Mouse (Mus musculus): ENCODE measurements around the gene Syt3. TPM values are rescaled to one million over a fixed set of nuclear protein-coding genes. Genes with fewer than 3 reads are reported as not detected.

The Syt3 gene
- polyA plus RNA-seq (2015; fragmentation: Nextera tagmentation; extraction: Ambion mirVana) = 74.8 and 75.6 TPM in 2 replicates

GRCm38 (mm10) chr7:44383980-44384715 lies at the start of gene Syt3:
Gene Syt3 (plus strand): TSS chr7:44384102.
- Histone ChIP-seq H3K4me2 (ENCODE audit: low read length) (peak within 1 kb of the TSS; percentile 93), H3K4me3 (ENCODE audit: low read length) (peak within 1 kb of the TSS; percentile 54), H3K27me3 (replicated peaks; ENCODE audit: control insufficient read depth, insufficient read depth, low read length) (no peaks in the 10 kb centered on the region), H3K27ac (ENCODE audit: low read depth, low read length) (peak within 1 kb of the TSS; percentile 74), H3K36me3 (ENCODE audit: control insufficient read depth, insufficient read depth, low read length) (no peaks in the 10 kb centered on the region), H3K4me1 (ENCODE audit: control insufficient read depth, insufficient read depth, low read depth, low read length) (peaks cover 8% of the 10 kb centered on the region), H3K9ac (ENCODE audit: low read depth, low read length) (peak within 1 kb of the TSS; percentile 81), H3K9me3 (ENCODE audit: control insufficient read depth, low read length) (no peaks in the 10 kb centered on the region)
- 0% methylated on average over 22 of the region's 33 CpGs for WGBS
- peak; percentile 91 for ATAC-seq

DNA sequence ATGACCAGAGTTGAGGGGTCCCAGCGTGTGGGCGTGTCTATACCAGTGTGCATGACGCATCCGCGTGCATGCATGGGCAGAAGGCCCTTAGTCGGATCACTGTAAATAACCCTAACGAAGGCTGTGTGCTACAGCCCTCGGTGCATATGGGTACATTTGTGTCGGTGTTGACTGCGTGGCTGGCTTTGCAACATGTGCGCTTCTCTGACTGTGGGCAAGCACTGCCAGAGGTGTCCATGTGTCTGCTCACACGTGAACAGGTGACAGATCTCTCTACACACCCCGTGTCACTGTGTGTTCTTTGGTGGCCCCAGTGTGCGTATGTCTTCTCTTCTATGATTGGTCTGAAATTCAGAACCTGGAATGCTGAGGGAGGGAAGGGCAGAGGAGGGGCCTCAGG lies 49.8 kb upstream of the Syt3 start:
- Histone ChIP-seq H3K27me3 (replicated peaks; ENCODE audit: control insufficient read depth, insufficient read depth, low read length) (no peaks in the 10 kb centered on the region; the same call in 1 of the 2 replicates), H3K9ac (ENCODE audit: low read depth, low read length) (no peak overlapping the region), H3K9me3 (ENCODE audit: control insufficient read depth, low read length) (no peaks in the 10 kb centered on the region), H3K4me2 (ENCODE audit: low read length) (no peak overlapping the region), H3K4me3 (ENCODE audit: low read length) (no peak overlapping the region), H3K4me1 (ENCODE audit: control insufficient read depth, insufficient read depth, low read depth, low read length) (peaks cover 19% of the 10 kb centered on the region), H3K27ac (ENCODE audit: low read depth, low read length) (no peak overlapping the region), H3K36me3 (ENCODE audit: control insufficient read depth, insufficient read depth, low read length) (peaks cover 9% of the 10 kb centered on the region; the same call in 1 of the 2 replicates)
- no peak for ATAC-seq
- 79% methylated on average over 14 of the region's 14 CpGs for WGBS

DNA sequence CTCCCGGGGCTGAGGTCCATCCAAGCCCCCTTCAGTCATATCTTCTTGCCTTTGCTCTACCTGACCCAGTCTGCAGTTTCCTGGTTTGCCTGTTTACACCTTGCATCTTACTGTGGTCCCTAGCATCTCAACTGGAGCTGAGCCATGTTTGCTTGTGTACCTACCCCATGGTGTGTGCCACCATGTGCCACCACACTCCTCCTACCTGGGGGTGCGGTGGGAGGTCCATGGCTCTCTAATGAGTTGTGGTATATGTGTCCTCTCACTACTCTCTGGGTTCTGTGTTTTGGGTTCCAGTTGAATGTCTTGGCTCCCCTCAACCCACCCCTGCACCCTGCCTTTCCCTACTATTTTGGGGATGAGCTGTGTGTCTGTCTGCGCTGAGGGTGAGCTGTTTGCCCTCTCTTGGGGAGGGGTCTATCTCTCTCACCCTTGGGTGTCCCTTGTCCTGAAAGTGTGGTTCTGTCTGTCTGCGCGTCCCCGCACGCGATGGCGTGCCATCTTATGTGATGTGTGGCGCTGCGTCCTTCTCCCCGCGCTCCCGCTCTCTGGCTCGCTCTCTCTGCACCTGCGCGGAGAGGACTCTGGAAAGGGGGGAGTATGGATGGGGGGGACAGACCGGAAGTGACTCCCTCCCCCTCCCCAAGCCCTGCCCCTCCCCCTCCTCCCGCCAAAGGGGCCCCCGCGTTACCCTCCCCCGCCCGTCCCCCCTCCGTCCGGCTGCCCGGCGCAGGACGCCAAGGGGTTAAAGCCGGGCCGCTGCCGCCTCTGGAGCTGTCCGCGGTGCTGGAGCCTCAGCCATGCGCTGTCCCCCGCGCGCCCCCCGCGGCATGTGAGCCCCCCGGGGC lies 48.6 kb upstream of the Syt3 start:
- Histone ChIP-seq H3K9ac (ENCODE audit: low read depth, low read length) (peak overlapping the region; percentile 91), H3K4me2 (ENCODE audit: low read length) (peak overlapping the region; percentile 83), H3K27ac (ENCODE audit: low read depth, low read length) (peak overlapping the region; percentile 95), H3K4me1 (ENCODE audit: control insufficient read depth, insufficient read depth, low read depth, low read length) (peaks cover 19% of the 10 kb centered on the region), H3K36me3 (ENCODE audit: control insufficient read depth, insufficient read depth, low read length) (peaks cover 9% of the 10 kb centered on the region; the same call in 1 of the 2 replicates), H3K4me3 (ENCODE audit: low read length) (peak overlapping the region; percentile 70), H3K9me3 (ENCODE audit: control insufficient read depth, low read length) (no peaks in the 10 kb centered on the region), H3K27me3 (replicated peaks; ENCODE audit: control insufficient read depth, insufficient read depth, low read length) (no peaks in the 10 kb centered on the region; the same call in 1 of the 2 replicates)
- peak; percentile 80 for ATAC-seq
- WGBS = 5% methylated on average over 24 of the region's 40 CpGs

- Histone ChIP-seq H3K9ac (ENCODE audit: low read depth, low read length) (peak overlapping the region; percentile 91), H3K36me3 (ENCODE audit: control insufficient read depth, insufficient read depth, low read length) (peaks cover 9% of the 10 kb centered on the region; the same call in 1 of the 2 replicates), H3K27me3 (replicated peaks; ENCODE audit: control insufficient read depth, insufficient read depth, low read length) (no peaks in the 10 kb centered on the region; the same call in 1 of the 2 replicates), H3K4me2 (ENCODE audit: low read length) (peak overlapping the region; percentile 83), H3K4me1 (ENCODE audit: control insufficient read depth, insufficient read depth, low read depth, low read length) (peaks cover 19% of the 10 kb centered on the region), H3K4me3 (ENCODE audit: low read length) (peak overlapping the region; percentile 70), H3K27ac (ENCODE audit: low read depth, low read length) (peak overlapping the region; percentile 95), H3K9me3 (ENCODE audit: control insufficient read depth, low read length) (no peaks in the 10 kb centered on the region)
- ATAC-seq = peak; percentile 79
- WGBS = 3% methylated on average over 36 of the region's 54 CpGs
Measured at GRCm38 (mm10) chr7:44336046-44337021, 47.6 kb upstream of the Syt3 start.

GRCm38 (mm10) chr7:44337121-44337849 lies 46.6 kb upstream of the Syt3 start:
- Histone ChIP-seq H3K27me3 (replicated peaks; ENCODE audit: control insufficient read depth, insufficient read depth, low read length) (no peaks in the 10 kb centered on the region; the same call in 1 of the 2 replicates), H3K9me3 (ENCODE audit: control insufficient read depth, low read length) (no peaks in the 10 kb centered on the region)
- WGBS = 2% methylated on average over 32 of the region's 32 CpGs

GRCm38 (mm10) chr7:44340226-44340625 lies 43.7 kb upstream of the Syt3 start:
- no peak for ATAC-seq
- WGBS = 78% methylated on average over 6 of the region's 6 CpGs
- Histone ChIP-seq H3K36me3 (ENCODE audit: control insufficient read depth, insufficient read depth, low read length) (peaks cover 17% of the 10 kb centered on the region), H3K4me3 (ENCODE audit: low read length) (no peak overlapping the region), H3K9ac (ENCODE audit: low read depth, low read length) (no peak overlapping the region), H3K4me2 (ENCODE audit: low read length) (no peak overlapping the region), H3K4me1 (ENCODE audit: control insufficient read depth, insufficient read depth, low read depth, low read length) (peaks cover 15% of the 10 kb centered on the region), H3K27ac (ENCODE audit: low read depth, low read length) (no peak overlapping the region), H3K9me3 (ENCODE audit: control insufficient read depth, low read length) (no peaks in the 10 kb centered on the region), H3K27me3 (replicated peaks; ENCODE audit: control insufficient read depth, insufficient read depth, low read length) (no peaks in the 10 kb centered on the region; the same call in 1 of the 2 replicates)

More at GRCm38 (mm10) chr7:44337121-44337849, 46.6 kb upstream of the Syt3 start:
- Histone ChIP-seq H3K27ac (ENCODE audit: low read depth, low read length) (peak overlapping the region; percentile 95), H3K4me1 (ENCODE audit: control insufficient read depth, insufficient read depth, low read depth, low read length) (peaks cover 19% of the 10 kb centered on the region), H3K4me2 (ENCODE audit: low read length) (peak overlapping the region; percentile 83), H3K9ac (ENCODE audit: low read depth, low read length) (peak overlapping the region; percentile 91), H3K4me3 (ENCODE audit: low read length) (peak overlapping the region; percentile 70), H3K36me3 (ENCODE audit: control insufficient read depth, insufficient read depth, low read length) (peaks cover 6% of the 10 kb centered on the region; the same call in 1 of the 2 replicates)
- ATAC-seq = peak; percentile 25

DNA sequence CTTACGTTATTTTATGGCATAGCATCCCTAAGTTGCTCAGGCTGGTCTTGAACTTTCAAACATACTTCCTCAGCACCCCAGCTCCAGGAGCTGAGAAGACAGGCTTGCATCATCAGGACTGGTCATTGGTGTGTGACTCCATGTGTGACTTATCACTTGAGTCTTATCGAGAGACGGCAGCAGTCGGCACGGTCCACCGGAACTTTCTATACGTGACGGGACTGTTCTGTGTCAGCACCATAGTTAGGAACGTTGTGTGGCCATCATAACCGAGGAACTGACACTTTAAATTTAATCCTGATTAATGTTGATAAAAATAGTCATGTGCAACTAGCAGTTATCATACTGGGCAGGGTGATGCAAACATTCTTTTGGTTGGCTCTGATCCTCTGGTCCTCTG lies 42.8 kb upstream of the Syt3 start:
- Histone ChIP-seq H3K4me1 (ENCODE audit: control insufficient read depth, insufficient read depth, low read depth, low read length) (peaks cover 13% of the 10 kb centered on the region), H3K4me2 (ENCODE audit: low read length) (no peak overlapping the region)
- no peak for ATAC-seq

GRCm38 (mm10) chr7:44341714-44342113 lies 42.2 kb upstream of the Syt3 start:
- Histone ChIP-seq H3K4me2 (ENCODE audit: low read length) (no peak overlapping the region), H3K9ac (ENCODE audit: low read depth, low read length) (no peak overlapping the region), H3K4me1 (ENCODE audit: control insufficient read depth, insufficient read depth, low read depth, low read length) (peaks cover 13% of the 10 kb centered on the region), H3K27ac (ENCODE audit: low read depth, low read length) (no peak overlapping the region), H3K9me3 (ENCODE audit: control insufficient read depth, low read length) (no peaks in the 10 kb centered on the region), H3K4me3 (ENCODE audit: low read length) (no peak overlapping the region), H3K27me3 (replicated peaks; ENCODE audit: control insufficient read depth, insufficient read depth, low read length) (no peaks in the 10 kb centered on the region; the same call in 1 of the 2 replicates), H3K36me3 (ENCODE audit: control insufficient read depth, insufficient read depth, low read length) (peaks cover 19% of the 10 kb centered on the region)
- no peak for ATAC-seq
- WGBS = 60% methylated on average over 5 of the region's 5 CpGs

More for the DNA sequence above, 42.8 kb upstream of the Syt3 start:
- no peak overlapping the region for H3K9ac ChIP-seq (ENCODE audit: low read depth, low read length)
- H3K36me3 ChIP-seq (ENCODE audit: control insufficient read depth, insufficient read depth, low read length) = peaks cover 19% of the 10 kb centered on the region
- H3K4me3 ChIP-seq (ENCODE audit: low read length) = no peak overlapping the region
- 82% methylated on average over 10 of the region's 10 CpGs for WGBS
- no peak overlapping the region for H3K27ac ChIP-seq (ENCODE audit: low read depth, low read length)
- no peaks in the 10 kb centered on the region; the same call in 1 of the 2 replicates for H3K27me3 ChIP-seq (replicated peaks; ENCODE audit: control insufficient read depth, insufficient read depth, low read length)
- H3K9me3 ChIP-seq (ENCODE audit: control insufficient read depth, low read length) = no peaks in the 10 kb centered on the region

Measured in hindbrain, embryonic 16.5 days (tissue).